Mouse (Mus musculus) B cell, adult 67 days (primary cell): ENCODE results near the gene Map7. TPM values are rescaled to one million over a fixed set of nuclear protein-coding genes. Genes with fewer than 3 reads are reported as not detected.

Experiments
- total RNA-seq, 2 experiments: library from RNA; stranded (reverse); gene quantifications; 4 replicates each; pipeline ENCODE4 v1.2.4; 2023

Map7 gene
- 10 to 100 TPM; 10.2 to 10.4 TPM for total RNA-seq

DNA sequence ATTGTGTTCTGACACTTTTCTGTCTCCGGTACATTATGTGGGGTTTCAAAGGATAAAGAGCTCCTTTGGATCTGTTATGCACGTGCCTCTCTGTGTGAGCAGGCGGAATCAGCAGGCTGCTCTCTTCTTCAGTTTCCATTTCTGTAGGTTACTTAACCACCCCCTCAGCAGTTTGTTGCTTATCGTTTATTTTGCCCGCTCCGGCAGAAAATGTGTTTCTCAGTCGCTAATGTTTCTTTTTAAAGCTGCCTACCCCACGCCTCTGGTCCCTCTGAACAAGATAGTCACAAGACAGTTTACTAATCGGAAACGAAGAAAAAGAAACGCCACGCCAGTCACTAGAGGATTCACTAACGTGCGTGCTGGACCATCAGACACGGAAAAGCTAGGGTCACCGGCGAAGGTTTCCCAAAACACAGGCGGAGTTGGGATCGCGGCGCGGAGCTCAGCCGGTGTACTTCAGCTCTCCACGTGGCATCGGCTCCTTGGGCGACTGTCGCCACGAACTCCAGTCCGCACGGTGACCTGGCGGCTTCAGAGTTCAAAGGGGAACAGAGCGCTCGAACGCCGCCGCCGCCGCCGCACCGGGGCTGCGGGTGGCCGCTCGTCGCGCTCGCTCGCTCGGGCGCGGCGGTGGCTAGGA lies at the start of gene Map7:
Gene Map7, plus strand, starts transcription at position 342 of the 643 bp plus-strand sequence.

DNA sequence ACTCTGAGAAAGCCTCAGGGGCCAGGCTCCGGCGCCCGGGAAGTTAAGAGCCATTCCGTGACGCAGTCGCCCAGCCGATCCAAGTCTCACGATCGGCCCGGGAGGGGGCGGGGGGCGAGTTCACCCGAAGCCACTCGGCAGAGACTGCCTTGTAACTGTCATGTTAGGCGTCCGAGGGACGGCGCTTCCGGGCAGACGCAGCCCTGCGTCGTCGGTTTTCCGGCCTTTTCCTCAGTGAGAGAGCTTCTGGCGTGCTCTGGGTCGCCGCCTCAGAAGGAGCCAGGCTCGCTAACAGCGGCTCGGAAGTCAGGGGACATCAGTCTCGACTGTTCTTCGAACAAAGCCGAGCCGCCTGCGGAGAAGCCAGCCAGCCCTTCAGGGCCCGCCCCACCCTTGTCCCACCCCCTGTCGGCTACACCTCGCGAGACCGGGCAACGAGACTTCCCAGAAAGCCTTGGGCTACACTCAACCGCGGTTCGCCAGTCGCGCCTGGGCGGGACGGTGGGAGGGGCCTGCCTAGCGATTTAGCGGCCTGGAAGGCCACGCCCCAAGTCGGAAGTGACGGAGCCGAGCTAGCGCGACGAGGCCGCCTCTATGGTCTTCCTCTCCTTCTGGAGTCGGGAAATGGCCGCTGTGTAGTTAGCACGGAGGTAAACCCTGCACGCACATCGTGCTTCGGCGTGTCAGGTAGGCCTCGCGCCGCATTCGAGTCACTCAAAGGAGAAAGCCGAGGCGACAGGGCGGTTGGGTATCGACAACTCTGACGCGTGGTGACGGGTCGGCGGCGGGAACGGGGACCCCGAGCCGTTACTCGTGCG lies 163.9 kb downstream of the Map7 start, which contains the start of gene Bclaf1:
Gene Bclaf1, plus strand, starts transcription at position 552 of the 818 bp plus-strand sequence.

Other genes with a start within 250 kb of the Map7 start
- 10 to 100 TPM; 12.4 to 18.0 TPM for gene Pex7, start 240.8 kb upstream of the Map7 start, total RNA-seq
- 10 to 100 TPM; 91.3 to 99.0 TPM for gene Map3k5, start 214.0 kb upstream of the Map7 start, total RNA-seq
- gene Bclaf1, start 164.0 kb downstream of the Map7 start, total RNA-seq: 100 to 1,000 TPM; 244 to 254 TPM
- gene Mtfr2, start 199.3 kb downstream of the Map7 start, total RNA-seq: 1 to 10 TPM; 1.2 to 1.6 TPM